Mouse (Mus musculus) thymus, postnatal 36 days (tissue): Measurements from ENCODE around the gene Tmem156.

Experiments used
- DNase-seq, 2 experiments: peaks; one replicate each; pipeline ENCODE4 v3.0.0; 2022; ENCODE audit warnings: mixed read lengths in 2 of 2

Gene Tmem156

DNA sequence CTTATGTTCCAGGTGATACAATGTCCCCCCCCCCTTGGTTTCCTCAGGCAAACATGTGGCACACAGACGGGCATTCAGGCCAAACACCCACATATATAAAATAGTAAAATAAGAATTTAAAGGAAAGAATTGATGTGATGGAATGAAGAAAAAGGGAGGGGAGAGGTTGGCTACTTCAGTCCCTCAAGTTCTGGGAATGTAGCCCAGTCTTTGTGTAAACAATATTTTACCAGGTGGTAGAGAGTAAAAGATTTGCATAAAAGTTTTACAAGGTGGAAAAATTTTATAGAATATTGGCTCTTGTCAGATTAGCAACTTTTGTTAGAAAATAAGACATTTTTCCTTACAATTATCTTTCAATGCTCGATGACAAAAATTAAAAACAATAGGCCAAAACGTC, 4.9 kb upstream of the Tmem156 start:
- DNase-seq, result no peak

DNA sequence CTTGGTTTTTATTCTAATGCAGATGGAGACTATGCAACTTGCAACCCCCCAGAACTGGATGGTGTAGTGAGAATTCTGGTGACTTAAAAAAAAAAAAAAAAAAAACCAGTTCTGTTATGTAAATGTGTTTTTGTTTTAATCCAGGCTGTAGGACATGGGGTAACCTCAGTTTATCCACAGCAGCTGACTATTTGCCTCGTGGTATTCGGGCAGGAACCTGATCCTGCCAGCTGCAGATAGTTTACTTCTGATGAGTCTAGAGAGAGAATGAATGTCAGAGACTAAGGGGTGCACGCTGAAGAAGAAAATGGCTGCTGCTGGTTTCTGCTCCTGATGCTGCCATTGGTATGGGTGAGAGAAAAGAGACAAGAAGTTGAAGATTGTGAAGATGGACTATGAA, 4.2 kb upstream of the Tmem156 start:
- DNase-seq, result no peak

DNA sequence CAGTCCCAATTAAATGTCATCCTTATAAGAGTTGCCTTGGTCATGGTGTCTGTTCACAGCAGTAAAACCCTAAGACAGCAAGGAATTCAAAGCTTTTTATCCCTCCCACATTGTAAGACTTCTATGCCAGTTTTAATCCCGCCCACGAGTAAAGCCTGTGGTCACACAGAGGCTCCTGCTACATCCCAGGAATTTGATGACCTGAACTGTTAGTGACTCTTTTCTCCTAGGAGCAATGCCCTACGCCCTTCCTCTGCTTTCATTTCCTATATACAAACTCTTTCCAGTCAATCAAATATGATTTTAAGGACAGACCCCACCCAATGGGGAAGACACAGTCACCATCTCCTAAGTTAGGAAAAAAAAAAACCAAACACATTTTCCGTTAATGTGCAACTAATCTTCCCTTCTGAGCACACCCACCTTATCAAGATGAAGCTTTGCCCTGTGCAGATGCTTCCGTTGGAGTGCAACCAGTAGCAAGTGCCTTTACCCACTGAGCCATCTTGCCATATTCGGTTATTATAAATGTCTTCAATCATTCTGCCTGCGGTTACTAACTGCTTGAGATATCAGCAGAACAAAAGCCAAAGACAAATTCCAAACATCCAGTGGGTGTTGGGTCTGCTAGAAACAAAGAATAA, 3.1 kb upstream of the Tmem156 start:
- no peak for DNase-seq

DNA sequence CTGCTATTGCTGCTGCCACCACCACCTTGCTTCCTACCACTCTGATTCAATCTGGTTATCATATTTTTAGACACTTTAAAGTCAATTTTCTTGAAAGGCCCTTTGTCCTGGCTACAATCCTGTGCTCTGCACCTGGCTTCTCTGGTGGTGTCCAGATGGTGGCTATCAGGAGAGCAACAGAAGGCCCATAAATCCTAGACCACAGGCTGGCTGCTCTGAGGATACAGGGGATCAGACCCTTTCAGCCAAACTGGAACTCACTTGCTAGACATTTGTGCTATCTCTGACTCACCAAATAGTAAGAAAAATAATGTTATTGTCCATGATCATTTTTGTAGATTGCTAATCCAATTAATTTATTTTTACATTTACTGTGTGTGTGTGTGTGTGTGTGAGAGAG, 1.8 kb upstream of the Tmem156 start:
- no peak for DNase-seq

DNA sequence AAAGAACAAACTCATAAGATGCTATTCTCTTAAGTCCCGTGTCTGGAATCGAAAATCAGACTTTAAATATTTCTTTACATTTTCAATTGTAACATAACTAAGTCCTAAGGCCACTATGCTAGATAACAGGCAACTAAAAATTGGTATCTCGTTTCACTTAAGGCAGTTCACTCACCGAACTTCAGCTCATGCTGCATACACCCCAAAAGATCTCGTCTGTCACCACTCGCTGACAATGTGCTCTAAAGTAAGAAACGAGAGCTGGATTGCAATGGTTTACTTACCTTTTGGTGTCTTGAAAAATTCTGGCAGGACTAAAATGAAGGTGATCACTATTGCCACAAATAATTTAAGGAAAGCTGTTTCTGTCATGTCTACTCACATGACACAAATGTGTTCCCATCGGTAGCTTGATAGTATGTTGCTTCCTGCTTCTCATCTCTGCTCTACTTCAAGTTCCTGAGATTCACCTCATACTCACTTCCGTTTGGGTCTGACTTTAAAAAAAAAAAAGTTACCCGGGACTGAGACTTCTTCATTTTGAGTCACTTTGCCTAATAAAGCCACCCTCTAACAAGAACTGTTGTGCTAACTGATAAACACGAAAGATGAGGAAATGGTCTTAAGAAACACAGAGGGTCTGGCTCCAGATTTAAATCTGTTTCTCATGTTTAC, 611 bp downstream of the Tmem156 start:
- DNase-seq, result no peak

DNA sequence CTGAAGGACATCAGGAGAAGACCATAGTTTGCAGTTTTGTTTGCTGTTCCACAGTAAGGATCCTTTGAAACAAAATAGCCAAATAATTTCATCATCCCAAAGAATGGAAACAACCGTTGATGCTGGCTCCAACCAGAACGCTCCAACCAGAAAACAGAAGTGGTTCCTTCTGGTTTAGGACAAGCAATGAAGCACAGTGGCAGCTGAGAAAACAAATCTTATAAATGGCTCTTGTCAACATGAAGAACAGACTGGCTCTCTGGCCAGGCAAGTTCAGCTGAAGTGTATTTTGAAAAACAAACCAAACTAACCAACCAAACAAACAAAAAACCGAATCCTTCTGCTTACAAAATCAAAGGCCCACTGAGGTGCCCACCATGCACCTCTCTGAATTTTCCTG, 2.2 kb downstream of the Tmem156 start:
- DNase-seq, result no peak

DNA sequence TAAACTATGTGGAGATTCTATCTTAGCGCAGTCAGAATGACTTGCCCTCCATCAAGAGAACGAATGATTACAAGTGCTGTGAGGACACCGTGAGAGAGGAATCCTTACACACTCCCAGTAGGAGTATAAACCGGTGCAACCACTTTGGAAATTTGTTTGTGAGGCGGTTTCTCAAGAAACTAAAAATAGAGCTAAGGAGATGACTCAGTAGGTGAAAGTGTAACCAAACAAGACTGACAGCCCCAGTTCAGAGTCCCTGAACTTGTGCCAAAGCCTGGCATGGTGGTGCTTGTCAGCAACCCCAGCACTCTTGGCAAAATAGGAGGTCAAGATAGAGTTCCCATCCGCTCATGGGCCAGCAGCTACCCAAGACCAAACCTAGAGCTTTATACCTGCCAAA, 5.4 kb downstream of the Tmem156 start:
- no peak for DNase-seq

DNA sequence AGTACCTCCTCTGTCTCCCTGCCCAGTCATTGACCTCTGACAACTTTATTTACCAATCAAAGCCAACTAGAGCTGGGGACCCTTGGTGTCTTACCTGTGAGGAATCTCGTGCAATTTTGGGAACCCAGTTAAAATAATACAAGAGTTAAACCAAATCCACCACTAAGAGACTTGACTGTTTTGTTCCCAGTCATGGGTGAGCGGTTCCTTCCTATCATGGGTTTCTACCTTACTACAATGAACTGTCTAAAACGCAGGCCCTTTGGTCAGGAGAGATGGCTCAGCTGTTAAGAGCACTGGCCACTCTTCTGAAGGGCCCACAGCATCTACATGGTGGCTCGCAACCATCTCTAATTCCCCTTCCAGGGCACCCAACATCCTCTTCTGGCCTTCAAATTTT, 10.1 kb downstream of the Tmem156 start:
- no peak for DNase-seq

DNA sequence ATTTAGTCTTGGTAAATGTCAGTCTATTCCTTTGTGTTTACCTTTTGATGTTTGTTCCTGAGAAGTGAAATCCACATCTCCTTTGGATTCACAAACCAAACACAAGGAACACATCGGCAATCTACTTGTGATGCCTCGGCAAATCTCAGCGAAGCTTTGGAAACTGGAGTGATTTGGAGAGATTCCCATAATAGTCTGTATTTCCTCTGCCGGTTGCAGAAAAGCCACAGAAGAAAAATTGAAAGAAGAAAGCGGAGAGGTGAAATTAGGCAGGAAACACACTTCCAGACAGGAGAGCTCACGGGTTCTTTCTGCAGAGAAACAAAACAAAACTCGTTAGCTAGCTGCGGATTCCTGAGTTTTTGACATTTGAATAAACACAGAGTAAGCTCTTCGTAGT, 12.1 kb downstream of the Tmem156 start:
- no peak for DNase-seq

DNA sequence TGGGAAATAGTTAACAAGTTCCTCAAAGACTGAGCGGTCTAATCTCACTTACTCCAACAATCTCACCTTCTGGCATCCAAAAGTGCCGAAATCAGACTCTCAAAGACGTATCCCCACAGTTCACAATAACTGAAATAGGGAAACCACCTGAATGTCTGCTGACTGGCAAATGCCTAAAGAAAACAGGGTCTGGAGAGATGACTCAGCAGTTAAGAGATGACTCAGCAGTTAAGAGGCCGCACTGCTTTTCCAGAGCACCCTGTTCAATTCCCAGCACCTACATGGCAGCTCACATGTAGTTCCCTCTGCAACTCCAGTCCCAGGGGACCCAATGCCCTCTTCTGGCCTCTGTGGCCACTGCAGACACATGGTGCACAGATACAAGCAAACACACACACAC, 13.9 kb downstream of the Tmem156 start:
- DNase-seq, result no peak

DNA sequence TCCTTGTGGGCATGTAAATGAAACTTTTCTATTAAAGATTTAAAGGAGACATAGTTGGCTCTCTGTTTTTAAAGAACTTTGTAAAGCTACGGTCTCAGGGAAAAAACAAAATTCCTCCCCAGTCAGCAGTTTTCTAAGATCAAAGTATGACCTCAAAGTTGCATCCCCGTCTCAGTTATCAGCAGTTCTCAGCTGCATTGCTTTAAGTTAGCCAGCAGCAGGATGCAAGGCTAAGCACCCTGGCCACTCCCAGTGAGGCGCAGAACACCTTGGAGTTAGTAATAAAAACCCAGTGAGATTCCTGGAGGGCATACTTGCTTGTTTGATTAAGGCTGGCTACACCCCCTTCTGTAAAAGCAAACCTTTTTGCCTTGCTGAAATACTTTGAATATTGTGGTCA, 15.2 kb downstream of the Tmem156 start:
- DNase-seq, result no peak

DNA sequence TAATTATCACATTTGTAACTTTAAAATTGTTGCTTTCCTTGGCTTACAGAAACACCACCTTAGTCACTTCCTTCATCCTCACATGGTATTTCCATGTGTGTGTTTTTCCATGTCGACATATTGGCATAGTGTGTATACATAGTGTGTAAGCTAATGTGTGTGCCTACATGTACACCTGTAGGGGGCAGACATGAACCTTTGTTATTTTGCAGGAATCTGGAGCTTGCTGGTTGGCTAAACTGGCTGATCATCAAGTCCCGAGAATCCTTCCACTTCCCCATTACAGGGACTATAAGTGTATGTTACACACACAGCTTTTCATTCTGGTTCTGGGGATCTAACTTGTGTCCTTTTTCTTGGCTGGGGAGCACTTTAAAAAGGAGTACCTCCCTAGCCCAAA, 15.8 kb downstream of the Tmem156 start:
- no peak for DNase-seq

DNA sequence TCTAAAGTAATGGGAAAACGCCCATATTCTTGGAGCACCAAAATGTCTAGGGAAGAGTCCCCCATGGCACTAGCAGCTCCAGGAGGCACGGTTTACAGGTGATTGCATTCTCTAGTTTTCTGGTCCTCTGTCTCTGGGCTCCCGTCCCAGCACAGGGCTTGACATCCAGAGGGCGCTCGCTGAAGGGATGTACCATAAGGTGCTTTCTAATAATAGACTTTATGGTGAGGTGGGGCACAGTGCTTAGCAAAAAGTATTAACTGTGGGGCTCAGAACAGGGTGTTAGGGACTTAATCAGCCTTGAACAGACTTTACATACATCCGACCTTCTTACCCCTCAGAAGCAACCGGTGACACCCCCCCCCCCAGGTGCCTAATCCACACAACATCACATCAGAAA, 17.2 kb downstream of the Tmem156 start:
- DNase-seq, result no peak

DNA sequence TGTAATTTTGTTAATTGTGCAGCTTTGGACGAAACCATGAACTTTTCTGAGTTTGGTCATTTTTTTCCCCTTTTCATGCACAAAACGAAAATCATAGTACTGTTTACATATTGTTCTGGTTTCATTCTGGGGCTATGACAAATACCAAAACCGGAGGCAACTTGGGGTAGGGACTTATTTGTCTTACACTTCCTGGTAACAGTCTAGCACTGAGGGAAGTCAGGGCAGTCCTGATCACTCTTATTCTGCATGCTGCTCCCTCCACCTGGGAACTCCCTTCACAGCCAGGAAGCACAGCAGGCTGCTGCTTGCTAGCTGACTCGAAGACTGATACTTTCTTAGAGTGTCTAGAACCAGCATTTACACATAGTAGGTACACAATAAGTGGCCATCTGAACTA, 18.7 kb downstream of the Tmem156 start:
- no peak for DNase-seq

DNA sequence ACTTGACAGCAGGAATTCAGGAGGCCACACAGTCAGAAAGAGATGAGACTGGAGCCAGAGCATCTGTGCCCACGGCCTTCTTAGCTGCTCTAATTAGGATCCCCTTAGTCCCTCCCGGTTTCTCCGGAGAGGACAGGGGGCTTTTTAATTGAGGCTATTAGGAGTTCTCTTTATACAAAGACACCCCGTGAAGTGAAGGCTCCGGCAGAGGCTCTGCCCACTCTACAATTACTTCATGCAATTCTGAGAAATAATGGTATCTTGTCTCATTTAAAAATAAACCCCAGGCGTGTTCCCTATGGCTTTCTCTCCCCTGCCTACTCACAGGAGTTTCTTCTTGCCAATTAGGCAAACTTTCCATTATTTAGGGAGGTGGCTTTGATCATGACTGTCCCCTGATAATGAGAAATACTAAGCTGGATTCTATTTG, 20.2 kb downstream of the Tmem156 start:
- no peak for DNase-seq

DNA sequence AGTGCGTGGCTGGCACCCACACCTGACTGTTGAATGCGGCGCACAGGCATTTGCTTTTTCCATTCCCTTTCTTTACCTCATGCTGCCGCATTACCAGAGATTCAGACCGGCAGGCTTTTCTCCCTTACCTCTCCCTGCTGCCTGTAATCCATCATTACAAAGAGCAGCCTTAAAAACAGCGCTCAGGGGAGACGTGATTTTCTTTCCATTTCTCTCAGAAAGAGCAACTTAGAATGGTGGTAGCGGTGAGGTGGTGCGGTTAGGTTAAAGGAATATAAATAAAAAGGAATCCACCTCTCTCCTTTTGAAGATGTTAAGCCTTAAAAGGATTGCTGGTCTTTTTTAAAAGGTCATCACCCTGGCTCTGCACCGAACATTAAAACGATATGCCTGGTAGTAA, 22.1 kb downstream of the Tmem156 start:
- DNase-seq, result no peak

DNA sequence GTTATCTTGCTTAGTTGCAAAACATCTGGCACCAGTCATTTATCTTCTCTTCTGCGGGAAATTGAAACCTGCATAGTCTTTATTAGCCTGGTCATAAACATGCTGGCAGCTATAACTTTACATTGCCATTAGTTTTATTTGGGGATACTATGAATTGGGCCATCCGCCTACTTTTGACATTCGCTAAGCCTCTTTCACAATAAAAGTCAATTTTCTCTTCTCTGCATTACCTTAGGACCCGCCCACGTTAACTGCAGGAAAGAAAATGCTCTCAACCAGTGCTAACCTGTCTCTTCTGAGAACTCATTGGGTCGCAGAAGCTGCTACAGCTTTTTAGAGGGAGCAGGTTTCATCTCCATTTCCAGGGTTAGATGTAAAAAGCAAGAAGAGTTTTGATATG, 23.8 kb downstream of the Tmem156 start:
- DNase-seq, result no peak

DNA sequence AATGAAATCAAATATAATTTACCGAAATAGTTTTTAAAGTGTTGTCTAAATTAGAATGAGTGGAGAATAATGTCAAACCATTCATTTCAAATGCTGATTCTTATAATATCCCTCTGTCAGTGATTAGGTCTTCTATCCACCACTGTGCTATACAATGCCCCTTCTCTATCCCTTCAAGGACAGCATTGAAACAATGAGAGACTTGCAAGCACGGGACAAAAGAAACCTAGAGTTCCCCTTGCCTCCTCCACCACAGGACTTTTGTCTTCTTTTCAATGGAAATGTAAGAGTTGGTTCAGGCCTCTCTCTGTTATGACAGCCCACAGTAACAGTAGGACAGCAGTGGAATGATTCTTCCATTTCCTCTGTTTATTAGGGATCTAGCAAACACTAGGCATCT, 28.7 kb downstream of the Tmem156 start:
- DNase-seq, result no peak

DNA sequence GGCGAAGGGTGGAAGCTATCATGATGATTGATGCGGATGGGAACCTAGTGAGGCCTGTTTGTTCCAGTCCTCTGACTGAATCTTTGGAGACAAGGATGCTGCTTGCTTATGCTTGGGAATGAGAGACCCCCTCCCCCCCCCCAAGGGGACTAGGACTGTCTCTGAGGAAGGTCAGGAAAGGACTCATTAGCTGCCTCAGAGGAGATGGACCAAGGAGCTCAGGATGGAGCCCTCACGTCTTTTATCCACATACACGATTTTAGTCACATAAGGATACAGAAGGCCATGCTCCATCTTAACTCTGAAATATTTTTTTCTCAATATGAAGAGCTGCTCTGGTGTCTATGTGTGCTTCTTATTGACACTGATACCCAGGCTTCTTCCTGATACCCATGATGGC, 29.7 kb downstream of the Tmem156 start:
- DNase-seq, result no peak

DNA sequence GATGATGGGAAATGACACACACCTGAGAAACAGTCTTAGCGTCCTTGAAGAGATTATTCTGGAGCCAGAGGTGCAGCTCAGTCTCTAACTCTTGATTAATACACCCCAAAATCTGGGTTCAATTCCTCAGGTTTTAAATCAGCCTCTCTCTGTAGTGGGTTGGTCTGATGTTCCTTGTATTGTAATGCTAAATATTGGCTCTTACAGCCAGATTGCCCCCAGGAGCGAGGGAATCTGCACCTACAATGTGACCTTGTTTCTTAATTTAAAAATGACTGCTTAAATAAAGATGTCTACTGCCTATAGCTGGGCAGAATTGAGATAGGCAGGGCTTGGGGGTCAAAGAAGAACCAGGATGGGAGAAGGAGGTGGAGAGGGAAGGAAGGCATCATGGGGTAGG, 32.1 kb downstream of the Tmem156 start:
- no peak for DNase-seq

DNA sequence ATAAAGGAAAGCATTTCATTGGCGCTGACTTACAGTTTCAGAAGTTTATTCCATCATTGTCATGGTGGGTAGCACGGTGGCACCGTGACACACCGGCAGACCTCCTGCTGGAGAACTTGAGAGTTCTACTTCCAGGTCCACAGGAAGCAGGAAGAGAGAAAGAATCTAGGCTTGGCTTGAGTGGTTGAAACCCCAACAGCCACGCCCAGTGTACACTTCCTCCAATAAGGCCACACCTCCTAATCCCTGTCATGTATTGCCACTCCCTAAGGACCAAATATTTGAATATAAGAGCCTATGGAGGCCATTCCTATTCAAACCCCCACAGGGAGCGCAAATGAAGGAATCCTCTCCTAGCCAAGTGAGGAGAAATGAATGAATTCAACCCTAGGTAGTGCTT, 34.3 kb downstream of the Tmem156 start:
- DNase-seq, result no peak

DNA sequence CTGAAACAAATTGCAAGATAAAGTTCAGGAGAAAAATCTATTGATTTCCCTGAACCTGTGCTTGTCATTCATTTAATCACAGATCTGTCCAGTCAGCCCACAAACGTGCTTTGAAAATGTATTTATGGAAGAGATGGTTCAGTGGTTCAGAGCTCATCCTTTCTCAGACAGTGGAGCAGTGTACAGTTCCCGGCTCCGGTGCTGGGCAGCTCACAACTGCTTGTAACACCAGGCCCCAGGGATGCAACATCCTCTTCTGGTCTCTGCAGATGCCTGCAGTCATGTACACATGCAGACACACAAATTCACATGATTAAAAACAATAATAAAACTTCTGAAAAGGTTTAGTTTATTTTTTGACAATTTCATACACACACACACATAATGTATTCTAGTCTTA, 40.4 kb downstream of the Tmem156 start:
- DNase-seq, result no peak

DNA sequence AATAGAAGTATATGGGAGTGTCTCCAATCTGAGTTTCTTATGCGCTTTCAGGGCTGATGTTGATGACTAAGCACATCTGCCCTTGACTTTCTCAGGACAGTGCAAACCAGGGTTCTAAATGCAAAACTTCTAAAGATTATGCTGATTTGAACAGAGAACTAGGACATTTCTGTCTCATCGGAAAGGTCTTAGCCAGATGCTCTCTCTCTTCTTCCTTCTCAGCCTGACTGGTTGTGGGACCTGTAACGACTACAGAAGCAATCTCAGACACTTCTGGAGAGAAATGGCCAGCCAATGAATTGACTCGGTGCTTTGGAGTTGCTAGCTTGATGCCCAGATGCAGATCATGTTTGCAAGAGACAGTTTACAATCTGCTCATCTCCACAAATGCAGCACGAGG, 42.1 kb downstream of the Tmem156 start:
- no peak for DNase-seq

DNA sequence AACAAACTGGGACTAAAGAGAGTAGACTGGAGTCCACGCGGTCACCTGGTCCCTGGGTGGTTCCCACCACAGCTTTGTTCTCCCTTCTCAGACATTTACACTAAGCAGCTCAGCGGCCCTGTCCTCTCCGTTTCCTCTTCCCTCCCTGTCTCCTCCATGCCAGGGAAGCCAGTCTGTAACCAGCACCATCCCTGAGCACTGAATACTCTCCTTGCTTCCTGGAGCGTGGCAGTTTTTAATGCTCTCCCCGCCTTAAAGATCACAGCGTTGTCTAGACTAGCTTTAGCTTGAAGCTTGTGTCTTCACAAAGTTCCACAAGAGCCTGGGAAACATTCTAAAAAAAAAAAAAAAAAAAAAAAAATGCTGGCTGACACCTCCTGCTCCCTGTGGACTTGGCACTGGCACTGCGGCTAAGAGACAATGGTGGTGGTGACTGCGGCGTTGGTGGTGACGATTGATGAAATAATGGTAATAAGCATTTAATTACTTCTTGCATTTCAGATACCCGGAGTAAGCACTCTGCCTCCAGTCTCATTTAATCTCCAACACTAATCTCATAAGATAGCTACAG, 44.6 kb downstream of the Tmem156 start:
- DNase-seq, result no peak
